Mouse (Mus musculus) lung, postnatal 14 days (tissue): ENCODE measurements at regions not wholly inside any gene's neighbourhood (a gene's known extent, or its start where the extent isn't known, plus 50 kb on each side); places are given as distances from the start of the nearest gene placed in this dataset.

Experiments used
- DNase-seq: peaks from one replicate; pipeline ENCODE4 v3.0.0; 2021

GRCm38 (mm10) chr1:19290098-19290497 lies 81.4 kb downstream of the Tfap2b start:
- no peak for DNase-seq

GRCm38 (mm10) chr1:19321598-19321997 lies 112.9 kb downstream of the Tfap2b start:
- peak; percentile 2 for DNase-seq

GRCm38 (mm10) chr1:19336062-19336461 lies 127.3 kb downstream of the Tfap2b start:
- DNase-seq: no peak

- DNase-seq: no peak
Observed at GRCm38 (mm10) chr1:19337207-19337606, 128.5 kb downstream of the Tfap2b start.

- DNase-seq: no peak
Observed at GRCm38 (mm10) chr1:19344445-19344844, 135.7 kb downstream of the Tfap2b start.

GRCm38 (mm10) chr1:19350495-19350894 lies 141.8 kb downstream of the Tfap2b start:
- no peak for DNase-seq

- no peak for DNase-seq
Observed at GRCm38 (mm10) chr1:19384856-19385255, 176.1 kb downstream of the Tfap2b start.

GRCm38 (mm10) chr1:19388864-19389505 lies 180.3 kb downstream of the Tfap2b start:
- no peak for DNase-seq

GRCm38 (mm10) chr1:19407556-19407955 lies 198.8 kb downstream of the Tfap2b start:
- no peak for DNase-seq

GRCm38 (mm10) chr1:19412345-19412744 lies 203.6 kb downstream of the Tfap2b start:
- no peak for DNase-seq

- DNase-seq: no peak
Observed at GRCm38 (mm10) chr1:19421116-19421515, 212.4 kb downstream of the Tfap2b start.

- DNase-seq: no peak
Observed at GRCm38 (mm10) chr1:19450786-19451185, 242.1 kb downstream of the Tfap2b start.

GRCm38 (mm10) chr1:19458646-19459441 lies 250.1 kb downstream of the Tfap2b start:
- DNase-seq: no peak

GRCm38 (mm10) chr1:19459876-19460275 lies 251.2 kb downstream of the Tfap2b start:
- no peak for DNase-seq

GRCm38 (mm10) chr1:19473561-19473960 lies 264.8 kb downstream of the Tfap2b start:
- DNase-seq: no peak
